22 mouse cellular contexts compared by ENCODE assay signal in genomic region chr14:68954577-68955460, GRCm38 (mm10).
A peak's percentile ranks its signal among the peaks of the same experiment; 100 is the strongest.
DNase-seq lines count a peak whose midpoint lies in the region; ATAC-seq lines count a peak whose summit lies in the region.
"Had no signal": no experiment of that assay in that cellular context is flagged by ENCODE, and none has a peak within 500 bp of the region (broad histone marks: within the 10 kb centered on the region; RNA-seq: fewer than 3 reads in every experiment).

No protein-coding gene starts in this region.

- peak; percentile 35 for DNase-seq in adrenal gland, postnatal 14 days
- DNase-seq in adrenal gland, postnatal 25 days, result no peak
- DNase-seq in right cerebral cortex, adult 18-20 months, result peak; percentile 14
- no peak for DNase-seq in right cerebral cortex, postnatal 36 days (ENCODE audit: low spot score in 2 of 2)
- peak; percentile 72 for DNase-seq in brain, adult 2 months (ENCODE audit: low read depth, low spot score)
- DNase-seq in cerebellum, adult 8-10 months, result no peak
- no peak for DNase-seq in cerebellum, adult 11 months
- DNase-seq: B cell, adult 2 months; cerebellum, adult 2 months; cerebellum, postnatal 25 days; gastrocnemius, adult 2 months; gastrocnemius, postnatal 36 days; heart, postnatal 14 days; kidney, adult 8-10 months; lung, adult 2 months; lung, postnatal 10 days; right cerebral cortex, postnatal 14 days; thymus, postnatal 25 days had no signal

- no peak for ATAC-seq in megakaryocyte, adult 5-6 weeks (ENCODE audit: poor library complexity, severe bottlenecking)
- ATAC-seq: forebrain, embryonic 14.5 days; intestine, embryonic 16.5 days; midbrain, embryonic 16.5 days had no signal

Comparison
In these comparisons a context has a peak if more than half of its experiments do, and no peak if none do; other contexts are left out.
1. DNase-seq: peak in adrenal gland, postnatal 14 days (single experiment), right cerebral cortex, adult 18-20 months (single experiment) and brain, adult 2 months (single experiment); none in adrenal gland, postnatal 25 days (single experiment), right cerebral cortex, postnatal 36 days (0 of 2), cerebellum, adult 8-10 months (single experiment) and cerebellum, adult 11 months (single experiment).